Mouse (Mus musculus) fibroblast of lung, adult 2 months (primary cell): ENCODE measurements around the gene Sfmbt1.
A peak's percentile ranks its signal among the peaks of the same experiment; 100 is the strongest.
"Not testable (repeated sequence)": the region's sequence is repeated elsewhere in the genome, so short reads cannot be mapped to it uniquely, and the experiment has no call there.

Source experiments
- DNase-seq: peaks from one replicate; pipeline ENCODE4 v3.0.0-alpha.2; 2011; ENCODE audit warnings: low read depth

Gene Sfmbt1

GRCm38 (mm10) chr14:30716953-30717285 is 2.3 kb downstream of the Sfmbt1 start:
- DNase-seq: no peak

DNA sequence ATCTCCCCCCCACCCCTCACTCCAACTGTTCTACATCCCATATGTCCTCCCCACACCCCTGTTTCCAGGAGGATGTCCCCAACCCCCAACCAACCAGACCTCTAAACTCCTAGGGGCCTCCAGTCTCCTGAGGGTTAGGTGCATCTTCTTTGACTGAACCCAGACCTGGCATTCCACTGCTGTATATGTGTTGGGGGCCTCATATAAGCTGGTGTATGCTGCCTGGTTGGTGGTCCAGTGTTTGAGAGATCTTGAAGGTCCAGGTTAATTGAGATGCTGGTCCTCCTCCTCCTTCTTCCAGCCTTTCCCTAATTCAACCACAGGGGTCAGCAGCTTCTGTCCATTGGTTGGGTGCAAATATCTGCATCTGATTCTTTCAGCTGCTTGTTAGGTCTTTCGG is 4.0 kb downstream of the Sfmbt1 start:
- not testable (repeated sequence) for DNase-seq

DNA sequence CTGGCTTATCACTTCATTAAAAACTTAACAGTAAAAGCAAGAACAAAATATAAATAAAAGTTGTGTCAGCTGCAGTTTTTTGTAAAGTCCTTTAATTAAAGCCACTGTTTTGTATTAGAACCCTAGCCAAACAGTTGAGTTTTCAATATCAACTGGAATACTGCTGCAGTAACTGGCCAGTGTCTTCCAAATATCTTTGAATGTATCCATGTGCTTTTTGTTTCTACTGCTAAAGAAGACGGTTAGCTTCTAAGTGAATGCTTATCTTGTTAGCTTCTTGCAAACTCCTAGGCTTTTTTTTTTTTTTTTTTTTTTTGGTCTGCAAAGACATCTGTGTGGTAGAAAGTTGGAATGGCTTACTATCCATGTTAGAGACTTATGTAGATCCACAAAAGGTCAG is 4.9 kb downstream of the Sfmbt1 start:
- DNase-seq: no peak

DNA sequence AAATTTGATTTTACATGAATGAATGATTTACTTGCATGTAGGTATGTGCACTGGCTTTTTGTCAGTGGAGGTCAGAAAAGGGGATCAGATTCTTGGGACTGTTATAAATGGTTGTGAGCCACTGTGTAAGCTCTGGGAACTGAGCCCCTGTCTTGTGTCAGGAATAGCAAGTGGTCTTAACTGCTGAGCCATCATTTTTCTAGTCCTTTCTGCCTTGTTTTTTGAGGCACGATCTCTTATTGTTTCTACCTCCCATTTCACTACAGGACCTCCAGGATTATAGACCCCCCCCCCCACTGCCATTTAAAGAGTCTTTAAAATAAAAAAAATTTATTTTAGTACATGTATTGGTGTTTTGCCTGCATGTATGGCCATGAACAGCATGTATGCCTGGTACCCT is 7.2 kb downstream of the Sfmbt1 start:
- DNase-seq: no peak

- no peak for DNase-seq
Measured at GRCm38 (mm10) chr14:30722406-30722805, 7.8 kb downstream of the Sfmbt1 start.

DNA sequence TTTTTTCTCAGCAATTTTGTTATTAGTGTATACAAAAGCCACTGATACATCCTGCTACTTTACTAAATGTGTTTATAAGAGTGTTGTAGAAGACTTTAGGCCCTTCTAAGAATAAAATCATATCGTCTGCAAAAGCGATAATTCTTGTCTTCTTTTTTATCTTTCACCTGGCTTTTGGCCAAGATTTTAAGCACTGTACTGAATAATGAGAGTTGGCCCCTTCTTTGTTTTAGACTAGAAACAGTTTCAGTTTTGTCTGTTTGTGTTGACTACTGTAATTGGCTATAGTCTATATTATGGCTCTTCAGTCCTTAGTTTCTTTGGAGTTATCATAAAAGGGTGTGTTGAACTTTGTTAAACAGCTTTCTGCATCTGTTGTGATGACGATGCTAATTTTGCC is 17.2 kb downstream of the Sfmbt1 start:
- no peak for DNase-seq

DNA sequence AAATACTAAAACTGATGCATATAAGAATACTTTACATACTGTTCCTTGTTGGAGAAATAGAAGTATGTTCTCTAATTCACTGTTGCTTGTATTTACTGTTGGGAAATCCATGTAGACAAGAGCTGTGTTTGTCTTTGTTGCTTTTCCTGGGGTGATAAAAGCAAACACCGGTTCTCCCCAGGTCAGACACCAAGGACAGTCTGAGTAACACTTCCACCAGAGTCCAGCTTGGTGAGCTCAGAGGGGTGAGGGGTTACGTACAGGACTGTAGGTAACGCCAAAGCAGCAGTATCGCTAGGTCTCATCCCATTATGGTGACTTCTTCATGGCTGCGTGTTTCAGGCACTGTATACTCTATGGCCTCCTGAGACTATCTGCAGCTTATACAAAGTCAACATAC is 20.0 kb downstream of the Sfmbt1 start:
- no peak for DNase-seq

DNA sequence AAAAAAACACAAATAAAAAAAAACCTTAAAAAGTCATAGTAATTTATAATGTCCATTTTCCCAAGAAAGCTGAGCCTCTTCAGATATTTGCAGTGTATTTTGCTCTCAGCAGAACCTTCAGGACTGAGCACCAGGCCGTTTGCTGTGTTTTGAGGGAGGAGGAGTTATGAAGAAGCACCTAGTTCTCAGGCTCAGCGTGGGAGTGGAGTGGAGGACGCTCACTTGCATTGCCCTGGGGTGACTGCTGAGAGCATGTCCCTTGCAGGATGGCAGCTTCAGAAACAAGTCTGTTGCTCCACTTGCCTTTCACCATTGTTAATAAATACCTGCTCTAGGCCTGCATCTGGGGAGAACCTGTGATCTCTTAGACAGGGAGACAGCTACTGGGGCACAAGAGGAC is 21.2 kb downstream of the Sfmbt1 start:
- DNase-seq: no peak

GRCm38 (mm10) chr14:30736413-30736812 is 21.8 kb downstream of the Sfmbt1 start:
- no peak for DNase-seq

DNA sequence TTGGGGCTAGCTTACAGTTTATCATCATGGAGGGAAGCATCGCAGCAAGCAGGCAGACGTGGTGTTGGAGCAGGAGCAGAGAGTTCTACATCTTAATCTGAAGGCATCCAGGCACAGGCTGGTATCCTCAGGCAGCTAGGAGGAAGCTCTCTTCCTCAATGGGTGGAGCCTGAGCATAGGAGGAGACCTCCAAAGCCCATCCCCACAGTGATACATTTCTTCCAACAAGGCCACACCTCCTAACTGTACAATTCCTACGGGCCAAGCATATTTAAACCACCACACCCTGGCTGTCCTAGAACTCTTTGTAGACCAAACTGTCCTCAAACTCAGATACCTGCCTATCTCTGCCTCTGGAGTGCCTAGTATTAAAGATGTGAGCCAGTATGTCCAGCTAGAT is 29.2 kb downstream of the Sfmbt1 start:
- DNase-seq: no peak

- DNase-seq: no peak
Measured at GRCm38 (mm10) chr14:30746160-30746559, 31.5 kb downstream of the Sfmbt1 start.

DNA sequence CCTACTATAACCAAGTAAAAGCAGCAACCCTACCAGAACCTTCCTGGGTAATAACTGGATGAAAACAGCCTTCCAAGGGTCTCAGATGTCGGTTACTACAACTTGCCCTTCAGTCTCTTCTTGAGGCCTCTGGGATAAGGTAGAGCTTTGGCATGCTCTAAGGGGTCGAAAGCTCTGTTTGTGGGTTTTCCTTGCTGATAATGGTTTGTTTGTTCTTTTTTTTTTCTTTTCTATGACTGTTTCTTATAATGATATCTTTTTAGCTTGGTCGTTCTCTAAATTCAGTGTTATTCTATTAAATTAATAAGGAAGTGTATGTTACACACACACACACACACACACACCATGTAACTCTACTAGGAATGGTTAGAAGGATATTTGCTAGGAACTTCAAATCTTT is 42.6 kb downstream of the Sfmbt1 start:
- DNase-seq: no peak

DNA sequence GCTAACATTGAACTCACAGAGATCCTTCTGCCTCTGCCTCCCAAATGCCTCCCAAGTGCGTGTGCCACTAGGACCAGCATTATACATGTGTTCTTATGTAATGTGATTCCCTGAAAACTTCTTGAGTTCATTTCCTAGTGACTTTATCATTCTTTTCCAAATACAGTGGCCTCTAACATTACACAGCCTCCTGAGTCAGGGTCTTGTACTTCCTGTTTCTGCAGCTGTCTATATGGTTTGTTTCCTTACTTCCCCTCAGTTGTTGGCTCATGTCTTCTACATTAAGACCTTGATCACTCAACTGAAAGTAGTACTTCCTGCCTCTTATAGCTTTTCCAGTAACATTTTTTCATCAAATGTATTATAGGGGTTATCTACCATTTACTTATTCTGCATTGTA is 46.6 kb downstream of the Sfmbt1 start:
- DNase-seq: no peak

DNA sequence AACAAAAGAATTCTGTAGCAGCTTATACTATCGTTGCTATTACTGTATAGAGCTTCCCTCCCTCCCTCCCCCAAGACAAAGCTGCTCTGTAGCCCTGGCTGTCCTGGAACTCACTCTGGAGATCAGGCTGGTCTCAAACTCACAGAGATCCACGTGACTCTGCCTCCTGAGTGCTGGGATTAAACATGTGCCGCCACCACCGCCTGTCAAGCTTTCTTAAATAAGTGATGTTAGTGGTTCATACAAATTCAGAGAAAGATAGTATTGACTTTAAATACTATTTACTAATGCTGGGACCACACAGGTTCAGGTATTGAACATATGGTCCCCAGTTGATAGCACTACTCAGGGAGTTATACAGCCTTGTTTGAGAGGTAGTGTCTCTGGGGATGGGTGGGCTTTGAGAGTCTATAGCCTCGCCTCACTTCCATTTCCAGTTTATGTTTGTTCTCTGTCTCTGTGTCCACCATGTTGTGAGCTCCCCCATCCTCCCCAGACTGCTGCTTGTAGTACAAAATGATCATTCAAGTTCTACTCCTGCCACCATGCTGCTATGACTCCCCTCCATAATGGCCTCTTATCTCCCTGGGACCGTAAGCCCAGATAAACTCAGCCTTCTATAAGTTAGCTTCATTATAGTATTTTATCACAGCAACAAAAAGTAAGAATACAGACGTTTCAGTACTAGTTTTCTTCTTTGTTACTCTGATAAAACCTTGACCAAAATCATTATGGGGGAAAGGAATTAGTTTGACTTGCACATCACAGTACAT is 47.7 kb downstream of the Sfmbt1 start:
- no peak for DNase-seq

- no peak for DNase-seq
Measured at GRCm38 (mm10) chr14:30762904-30763568, 48.4 kb downstream of the Sfmbt1 start.

GRCm38 (mm10) chr14:30784614-30785013 is 70.0 kb downstream of the Sfmbt1 start:
- no peak for DNase-seq

DNA sequence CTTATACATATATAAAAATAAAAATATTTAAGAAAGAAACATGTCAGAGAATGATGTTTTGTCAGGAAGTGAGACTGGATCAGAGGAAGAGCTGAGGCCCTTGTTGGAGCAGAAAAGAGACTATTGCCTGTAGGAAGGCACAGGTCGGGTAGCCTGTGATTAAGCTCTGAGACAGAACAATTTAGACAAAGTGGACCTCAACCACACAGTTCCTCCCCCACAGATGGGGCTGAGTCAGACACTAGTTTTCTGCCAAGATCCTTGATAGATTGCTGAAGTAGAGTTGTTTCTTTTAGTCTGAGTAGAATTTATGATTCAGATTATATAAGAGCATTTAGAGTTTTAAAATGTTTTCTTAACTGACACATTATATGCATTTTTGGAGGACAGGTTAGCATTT is 74.8 kb downstream of the Sfmbt1 start:
- DNase-seq: peak; percentile 71

GRCm38 (mm10) chr14:30792871-30793270 is 78.2 kb downstream of the Sfmbt1 start:
- DNase-seq: no peak

GRCm38 (mm10) chr14:30801756-30802155 is 87.1 kb downstream of the Sfmbt1 start:
- DNase-seq: no peak

DNA sequence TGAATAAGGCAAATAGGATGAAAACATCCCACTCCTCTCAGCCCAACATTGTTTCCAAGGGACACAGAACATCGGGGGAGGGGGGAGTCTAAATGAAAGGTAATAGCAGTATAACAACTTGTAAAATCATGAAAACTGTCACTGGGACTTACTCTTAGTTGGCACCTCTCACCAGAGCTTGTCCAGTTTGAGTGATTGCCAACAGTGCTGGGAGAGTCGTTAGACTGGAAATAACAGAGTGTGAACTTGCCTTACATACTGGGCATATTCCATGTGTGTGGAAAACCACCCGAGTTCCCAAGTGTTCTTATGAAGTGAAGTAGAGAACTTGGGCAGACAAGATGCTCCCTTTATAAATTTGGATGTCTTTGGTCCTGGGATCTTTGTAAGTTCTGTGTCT is 106.5 kb downstream of the Sfmbt1 start:
- DNase-seq: no peak

- DNase-seq: peak; percentile 50
Measured at GRCm38 (mm10) chr14:30824456-30824995, 109.9 kb downstream of the Sfmbt1 start.

- no peak for DNase-seq
Measured at GRCm38 (mm10) chr14:30825021-30825475, 110.4 kb downstream of the Sfmbt1 start.

GRCm38 (mm10) chr14:30825476-30826131 is 111.0 kb downstream of the Sfmbt1 start, which contains the start of gene Tmem110:
TSS of gene Tmem110 (plus strand) at chr14:30825590.
- DNase-seq: peak; percentile 34
